Mouse (Mus musculus) embryonic facial prominence, embryonic 14.5 days (tissue): ENCODE data around the gene Zranb1. TPM values are rescaled to one million over a fixed set of nuclear protein-coding genes. Genes with fewer than 3 reads are reported as not detected.

Source experiments
- ATAC-seq: fragments of 200-750 bp; cut with Nextera tagmentation; 2 replicates; pipeline ENCODE4 v1.8.0; 2017; ENCODE audit warnings: low read depth, moderate number of reproducible peaks, moderate TSS enrichment
- DNase-seq: peaks from one replicate; pipeline ENCODE4 v3.0.0-alpha.2; 2015; ENCODE audit warnings: low spot score
- H3K27ac ChIP-seq: fragments of 300-500 bp; sonication (generic); replicated peaks from 2 replicates; pipeline ENCODE4 v1.5.1; 2014; ENCODE audit warnings: low read depth, mild to moderate bottlenecking, low read length, moderate library complexity
- H3K27me3 ChIP-seq: fragments of 300-500 bp; sonication (generic); replicated peaks from 2 replicates; pipeline ENCODE4 v1.6.1; 2014; ENCODE audit warnings: low read length; ENCODE audit not compliant: control insufficient read depth, insufficient read depth
- H3K36me3 ChIP-seq: fragments of 300-500 bp; sonication (generic); 2 replicates; pipeline ENCODE4 v1.6.1; 2014; ENCODE audit warnings: low read length, mixed read lengths; ENCODE audit not compliant: control insufficient read depth, insufficient read depth
- H3K4me1 ChIP-seq: fragments of 300-500 bp; sonication (generic); 2 replicates; pipeline ENCODE4 v1.6.1; 2014; ENCODE audit warnings: antibody characterized with exemption, low read length; ENCODE audit not compliant: control insufficient read depth, insufficient read depth
- H3K4me2 ChIP-seq: fragments of 300-500 bp; sonication (generic); 2 replicates; pipeline ENCODE4 v1.6.1; 2014; ENCODE audit warnings: low read depth, mild to moderate bottlenecking, low read length, moderate library complexity, mixed read lengths
- H3K4me3 ChIP-seq: fragments of 300-500 bp; sonication (generic); 2 replicates; pipeline ENCODE4 v1.5.1; 2014; ENCODE audit warnings: low read depth, mild to moderate bottlenecking, low read length
- H3K9ac ChIP-seq: fragments of 300-500 bp; sonication (generic); 2 replicates; pipeline ENCODE4 v1.6.1; 2014; ENCODE audit warnings: low read depth, mild to moderate bottlenecking, low read length, moderate library complexity, mixed read lengths
- H3K9me3 ChIP-seq: fragments of 300-500 bp; sonication (generic); 2 replicates; pipeline ENCODE4 v1.6.1; 2016; ENCODE audit warnings: low read length; ENCODE audit not compliant: control insufficient read depth
- WGBS: fragments of 180-500 bp; shearing (Covaris S2); extraction: QIAGEN DNeasy Blood & Tissue Kit; methylation state at CpG from one replicate; pipeline ENCODE4 v1.1.7; 2014; 5-methylcytosine and 5-hydroxymethylcytosine counted together
- polyA plus RNA-seq: library from polyadenylated mRNA; unstranded; fragments of >200 nt; fragmentation: Nextera tagmentation; extraction: Ambion mirVana; gene quantifications from 2 replicates; pipeline ENCODE4 v1.2.1, GENCODE M21; 2014

The Zranb1 gene
- polyA plus RNA-seq, 1 experiment from 2014 or later, result 19.3 TPM

GRCm38 (mm10) chr7:132900826-132901531, 30.0 kb upstream of the Zranb1 start:
- Histone ChIP-seq H3K4me3 (no peak overlapping the region), H3K9me3 (0 out of 2 replicates have a peak, but pooled peaks cover 3% of the 10 kb centered on the region), H3K4me2 (no peak overlapping the region), H3K27me3 (no peaks in the 10 kb centered on the region), H3K36me3 (no peaks in the 10 kb centered on the region), H3K27ac (no peak overlapping the region), H3K9ac (no peak overlapping the region), H3K4me1 (no peaks in the 10 kb centered on the region)
- DNase-seq (peak; percentile 43), ATAC-seq (peak; percentile 79)
- WGBS, result 26% methylated on average over 2 of the region's 2 CpGs

DNA sequence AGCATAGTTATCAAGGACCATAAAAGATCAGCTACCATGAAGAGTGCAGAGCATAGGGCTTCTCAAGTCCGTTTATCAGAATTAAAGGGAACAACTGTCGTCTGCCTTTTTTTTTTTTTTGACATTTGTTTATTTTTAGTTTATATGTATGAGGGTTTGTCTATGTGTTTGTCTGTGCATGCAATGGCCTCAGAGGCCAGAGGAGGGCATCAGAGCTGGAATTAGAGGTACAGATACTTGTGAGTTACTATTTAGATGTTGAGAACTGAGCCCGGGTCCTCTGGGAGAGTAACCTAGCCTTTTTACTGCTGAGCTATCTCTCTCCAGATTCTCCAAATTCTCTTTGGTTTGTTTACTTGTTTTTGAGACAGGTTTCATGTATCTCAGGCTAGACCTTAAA, 27.1 kb upstream of the Zranb1 start:
- 68% methylated on average over 3 of the region's 3 CpGs for WGBS
- ATAC-seq (no peak), DNase-seq (no peak)
- Histone ChIP-seq H3K9ac (no peak overlapping the region), H3K4me2 (no peak overlapping the region), H3K36me3 (no peaks in the 10 kb centered on the region), H3K4me3 (no peak overlapping the region), H3K27ac (no peak overlapping the region), H3K9me3 (peaks cover 5% of the 10 kb centered on the region; the same call in 1 of the 2 replicates), H3K4me1 (no peaks in the 10 kb centered on the region), H3K27me3 (no peaks in the 10 kb centered on the region)

DNA sequence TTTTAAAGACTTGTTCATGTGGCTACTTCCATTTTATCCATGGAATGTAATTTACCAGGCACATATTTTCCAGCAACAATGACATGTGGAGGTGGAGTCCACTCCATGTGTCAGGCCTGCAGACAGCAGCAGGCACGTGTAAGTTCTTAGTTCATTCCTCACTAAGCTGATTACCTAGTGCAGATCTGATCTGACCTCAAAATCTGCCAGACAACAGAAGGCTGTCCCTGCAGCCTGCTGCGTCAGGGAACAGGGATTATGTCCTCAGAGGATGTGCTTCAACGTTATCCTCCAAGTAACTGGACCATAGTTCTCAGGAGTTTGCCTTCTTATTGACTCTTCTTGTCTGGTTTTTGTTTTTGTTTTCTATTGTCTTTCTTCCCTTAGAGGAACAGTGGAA, 9.0 kb upstream of the Zranb1 start:
- Histone ChIP-seq H3K4me2 (no peak overlapping the region), H3K4me1 (no peaks in the 10 kb centered on the region), H3K4me3 (no peak overlapping the region), H3K36me3 (no peaks in the 10 kb centered on the region), H3K9ac (no peak overlapping the region), H3K27me3 (no peaks in the 10 kb centered on the region), H3K9me3 (no peaks in the 10 kb centered on the region), H3K27ac (no peak overlapping the region)
- ATAC-seq (no peak), DNase-seq (no peak)
- WGBS, result 32% methylated on average over 3 of the region's 3 CpGs

GRCm38 (mm10) chr7:132925227-132925626, 5.7 kb upstream of the Zranb1 start:
- Histone ChIP-seq H3K27ac (no peak overlapping the region), H3K4me2 (no peak overlapping the region), H3K4me1 (peaks cover 3% of the 10 kb centered on the region; the same call in 1 of the 2 replicates), H3K9me3 (no peaks in the 10 kb centered on the region), H3K36me3 (no peaks in the 10 kb centered on the region), H3K27me3 (no peaks in the 10 kb centered on the region), H3K9ac (no peak overlapping the region), H3K4me3 (no peak overlapping the region)
- ATAC-seq, result no peak
- DNase-seq, result no peak
- 67% methylated on average over 2 of the region's 2 CpGs for WGBS

DNA sequence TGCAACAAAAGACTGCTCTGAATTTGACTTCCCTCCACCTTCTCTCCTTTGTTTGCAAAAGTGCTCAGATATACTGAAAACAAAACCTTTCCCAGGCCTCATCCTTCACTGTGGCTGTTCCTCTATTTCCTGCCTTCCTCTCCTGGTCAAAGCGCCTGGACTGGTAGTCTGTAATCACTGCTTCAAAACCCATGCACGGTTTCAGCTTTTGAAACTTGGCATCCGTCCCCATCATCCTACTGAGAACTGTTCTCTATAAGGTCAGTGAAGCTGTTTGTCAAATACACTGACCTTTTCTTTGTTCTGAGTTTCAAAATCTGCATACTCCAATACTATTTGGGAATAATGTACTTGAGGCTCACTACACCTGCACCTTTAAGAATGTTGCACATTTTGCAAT, 3.7 kb upstream of the Zranb1 start:
- no peak overlapping the region for H3K4me3 ChIP-seq
- no peaks in the 10 kb centered on the region for H3K27me3 ChIP-seq
- H3K9ac ChIP-seq, result no peak overlapping the region
- no peak for ATAC-seq
- no peak overlapping the region for H3K27ac ChIP-seq
- H3K4me2 ChIP-seq, result no peak overlapping the region
- WGBS, result 71% methylated on average over 3 of the region's 3 CpGs
- H3K4me1 ChIP-seq, result peaks cover 5% of the 10 kb centered on the region; the same call in 1 of the 2 replicates
- H3K36me3 ChIP-seq, result no peaks in the 10 kb centered on the region
- H3K9me3 ChIP-seq, result no peaks in the 10 kb centered on the region
- no peak for DNase-seq

DNA sequence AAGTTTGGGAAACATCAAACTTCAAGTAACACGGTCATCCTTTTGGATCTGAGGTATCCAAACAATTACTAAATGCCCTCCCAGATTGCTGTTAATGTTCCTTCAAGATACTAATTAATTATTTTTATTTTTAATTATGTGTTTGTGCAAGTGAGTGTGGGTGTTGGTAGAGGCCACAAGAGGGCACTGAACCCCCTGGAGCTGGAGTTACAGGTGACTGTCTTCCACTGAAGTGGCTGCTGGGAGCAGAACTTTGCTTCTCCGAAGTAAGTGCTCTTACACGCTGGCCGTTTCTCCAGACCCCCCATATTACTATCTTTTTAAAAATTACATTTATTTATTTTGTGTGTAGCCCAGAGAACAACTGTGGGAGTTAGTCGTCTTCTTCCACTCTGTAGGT, 887 bp upstream of the Zranb1 start:
- peak overlapping the region; percentile 97 for H3K9ac ChIP-seq
- ATAC-seq (no peak), DNase-seq (no peak)
- H3K36me3 ChIP-seq, result no peaks in the 10 kb centered on the region
- no peaks in the 10 kb centered on the region for H3K9me3 ChIP-seq
- H3K4me1 ChIP-seq, result peaks cover 13% of the 10 kb centered on the region
- 88% methylated on average over 5 of the region's 5 CpGs for WGBS
- peak overlapping the region; percentile 94 for H3K4me3 ChIP-seq
- H3K4me2 ChIP-seq, result peak overlapping the region; percentile 79
- H3K27ac ChIP-seq, result peak overlapping the region; percentile 98; the same call in 1 of the 2 replicates
- H3K27me3 ChIP-seq, result no peaks in the 10 kb centered on the region

DNA sequence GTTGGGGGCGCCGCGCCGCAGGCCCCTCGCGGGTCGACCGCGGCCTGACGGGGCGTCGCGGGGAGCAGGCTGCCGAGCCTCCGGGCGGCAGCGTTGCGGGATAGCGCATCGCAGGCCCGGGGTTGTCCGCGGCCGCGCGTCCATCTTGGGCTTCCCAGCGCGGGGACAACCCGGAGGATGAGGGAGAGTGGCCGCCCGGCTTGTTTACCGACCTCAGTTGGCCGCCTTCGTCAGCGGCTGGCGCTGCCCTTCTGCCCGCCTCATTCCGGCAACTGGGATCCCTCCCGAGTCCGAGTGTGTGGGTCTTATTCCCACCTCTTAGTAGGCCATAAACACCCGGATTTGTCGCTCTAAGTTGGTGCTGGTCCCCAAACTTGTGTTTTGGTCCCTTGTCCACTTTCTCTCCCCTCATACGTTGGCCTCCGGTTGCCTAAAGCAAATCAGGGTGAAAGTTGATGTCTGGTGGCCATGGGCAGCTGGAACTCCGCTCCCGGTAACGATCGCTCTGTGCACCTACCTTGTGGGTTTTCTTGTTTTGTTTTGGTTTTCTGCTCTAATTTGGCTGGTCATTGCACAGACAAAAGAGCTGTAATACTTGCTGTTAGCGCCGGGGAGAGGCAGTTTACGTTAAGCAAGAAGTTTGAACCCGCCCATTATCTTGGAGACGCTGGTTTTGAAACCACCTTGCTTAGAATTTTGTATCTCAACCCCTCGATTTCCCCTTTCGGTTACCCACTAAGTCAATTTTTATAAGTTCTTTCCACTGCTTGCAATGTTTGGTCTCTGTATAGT, 814 bp downstream of the Zranb1 start:
- H3K27ac ChIP-seq, result peak overlapping the region; percentile 98
- H3K9ac ChIP-seq, result peak overlapping the region; percentile 97
- peak; percentile 60 for ATAC-seq

GRCm38 (mm10) chr7:132933331-132933730, 2.4 kb downstream of the Zranb1 start:
- ATAC-seq, result no peak
- 87% methylated on average over 1 of the region's 1 CpGs for WGBS

More for the DNA sequence above, 814 bp downstream of the Zranb1 start:
- Histone ChIP-seq H3K4me1 (peaks cover 13% of the 10 kb centered on the region), H3K9me3 (no peaks in the 10 kb centered on the region), H3K4me2 (peak overlapping the region; percentile 60), H3K4me3 (peak overlapping the region; percentile 94), H3K27me3 (no peaks in the 10 kb centered on the region), H3K36me3 (no peaks in the 10 kb centered on the region)
- DNase-seq, result peak; percentile 50
- WGBS, result 2% methylated on average over 22 of the region's 55 CpGs

More at GRCm38 (mm10) chr7:132933331-132933730, 2.4 kb downstream of the Zranb1 start:
- Histone ChIP-seq H3K4me2 (no peak overlapping the region), H3K9ac (no peak overlapping the region), H3K4me1 (peaks cover 13% of the 10 kb centered on the region), H3K9me3 (no peaks in the 10 kb centered on the region), H3K27me3 (no peaks in the 10 kb centered on the region), H3K4me3 (no peak overlapping the region), H3K27ac (no peak overlapping the region), H3K36me3 (no peaks in the 10 kb centered on the region)
- no peak for DNase-seq
